Comparison of ENCODE assay signal across 18 mouse cellular contexts in the genomic region with DNA sequence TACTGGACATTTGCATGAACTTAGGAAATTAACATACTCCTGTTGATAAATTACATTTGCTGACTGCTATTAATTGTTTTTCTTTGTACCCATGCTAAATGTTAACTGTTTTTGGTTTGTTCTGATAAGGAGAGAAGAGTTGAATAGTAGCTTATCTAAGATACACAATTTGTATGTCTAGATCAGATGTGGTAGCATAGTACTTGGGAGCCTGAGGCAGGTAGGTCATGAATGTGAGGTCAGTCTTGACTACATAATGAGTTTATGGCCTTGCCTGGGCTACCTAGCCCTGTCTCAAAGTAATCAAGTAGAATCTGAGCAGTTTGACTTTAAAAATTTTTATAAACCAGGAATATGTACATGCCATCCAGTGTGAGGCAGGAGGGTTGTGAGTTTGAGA.
"Had no signal": no experiment of that assay in that cellular context is flagged by ENCODE, and none has a peak within 500 bp of the region (broad histone marks: within the 10 kb centered on the region; RNA-seq: fewer than 3 reads in every experiment).

No protein-coding gene starts in this region.

- H3K4me2 ChIP-seq: limb, embryonic 13.5 days; midbrain, embryonic 13.5 days had no signal

- H3K9me3 ChIP-seq: limb, embryonic 10.5 days; limb, embryonic 13.5 days; midbrain, embryonic 13.5 days had no signal

- H3K4me3 ChIP-seq: layer of hippocampus, adult 2 months; limb, embryonic 10.5 days; limb, embryonic 13.5 days; midbrain, embryonic 13.5 days had no signal

- H3K9ac ChIP-seq: limb, embryonic 13.5 days; midbrain, embryonic 13.5 days had no signal

- H3K27me3 ChIP-seq: limb, embryonic 13.5 days; midbrain, embryonic 13.5 days had no signal

- ATAC-seq: intestine, postnatal 0 days; midbrain, embryonic 13.5 days had no signal

- H3K4me1 ChIP-seq: limb, embryonic 10.5 days; limb, embryonic 13.5 days; midbrain, embryonic 13.5 days had no signal

- DNase-seq: kidney, adult 2 months; kidney, postnatal 25 days; layer of hippocampus, adult 9-11 months; lung, adult 2 months; lung, postnatal 14 days; lung, postnatal 4 days; right cerebral cortex, postnatal 14 days; right cerebral cortex, postnatal 4 days; thymus, adult 2 months; thymus, postnatal 14 days; thymus, postnatal 4 days had no signal

- H3K27ac ChIP-seq: kidney, postnatal 0 days; layer of hippocampus, adult 2 months; limb, embryonic 10.5 days; limb, embryonic 13.5 days; midbrain, embryonic 13.5 days; stomach, postnatal 0 days had no signal
